In the genomic region with DNA sequence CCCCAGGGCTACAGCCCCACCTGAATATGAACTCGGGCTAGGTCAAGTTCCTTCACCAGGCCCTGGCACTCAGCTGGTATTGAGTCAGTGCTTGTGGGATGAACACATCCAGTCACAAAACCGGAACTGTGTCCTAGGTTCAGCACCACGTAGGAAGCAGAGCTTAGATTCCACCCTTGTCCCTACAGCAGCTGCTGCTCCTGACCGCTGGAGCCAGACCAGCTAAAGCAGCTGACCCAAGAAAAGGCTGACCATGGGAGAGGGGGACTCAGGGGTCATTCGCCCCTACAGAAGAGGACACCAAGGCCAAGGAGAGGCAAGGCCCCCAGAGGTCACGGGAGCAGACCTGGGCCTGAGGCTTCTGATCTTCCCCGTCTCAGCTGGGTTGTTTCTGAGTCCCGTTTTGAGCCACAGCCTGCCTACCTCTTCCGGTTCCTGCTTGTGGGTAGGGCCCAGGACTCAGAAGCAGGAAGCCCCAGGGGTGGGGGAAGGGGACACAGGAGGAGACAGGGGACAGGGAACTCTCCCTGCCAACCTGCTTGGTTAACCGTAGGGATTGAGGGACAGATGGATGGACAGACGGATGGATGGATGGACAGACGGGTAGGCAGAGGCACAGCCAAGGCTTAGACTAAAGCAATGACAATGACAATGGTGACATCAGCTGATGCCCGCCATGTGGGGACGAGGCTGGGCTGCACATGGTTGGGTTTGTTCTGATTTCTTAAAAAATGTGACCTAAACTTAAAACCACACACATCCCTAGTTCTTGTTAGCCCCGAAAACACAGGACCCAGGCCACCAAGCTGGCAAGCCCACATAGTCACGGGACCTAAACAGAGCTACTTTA, we compare ENCODE assay signal across 8 mouse cellular contexts. TPM values are rescaled to one million over a fixed set of nuclear protein-coding genes. Genes with fewer than 3 reads are reported as not detected.
DNase-seq lines count a peak whose midpoint lies in the region; ATAC-seq and TF ChIP-seq lines count a peak whose summit lies in the region.

No protein-coding gene starts in this region.

- 83% methylated on average over 16 of the region's 16 CpGs for WGBS in intestine, embryonic 16.5 days
- 82% methylated on average over 16 of the region's 16 CpGs for WGBS in intestine, embryonic 15.5 days
- WGBS in embryonic facial prominence, embryonic 15.5 days: 78% methylated on average over 16 of the region's 16 CpGs
- WGBS in liver, embryonic 11.5 days: 59% methylated on average over 16 of the region's 16 CpGs
- WGBS in olfactory bulb, adult 2 months: 80% methylated on average over 16 of the region's 16 CpGs

- peaks cover 28% of the 10 kb centered on the region for H3K4me1 ChIP-seq in intestine, embryonic 16.5 days (ENCODE audit: control insufficient read depth, insufficient read depth, low read length)
- H3K4me1 ChIP-seq in intestine, embryonic 15.5 days (replicated peaks): peaks cover 37% of the 10 kb centered on the region
- peaks cover 40% of the 10 kb centered on the region for H3K4me1 ChIP-seq in embryonic facial prominence, embryonic 15.5 days
- H3K4me1 ChIP-seq in liver, embryonic 11.5 days (replicated peaks; ENCODE audit: control insufficient read depth, insufficient read depth, low read length): peaks cover 29% of the 10 kb centered on the region
- peaks cover 42% of the 10 kb centered on the region for H3K4me1 ChIP-seq in olfactory bulb, adult 2 months (ENCODE audit: control insufficient read depth, insufficient read depth, low read length)

- no peak for TF ChIP-seq POLR2A in olfactory bulb, adult 2 months (IDR thresholded peaks at IDR 0.05; ENCODE audit: insufficient read depth, low read depth, low read length)

- no peak overlapping the region for H3K27ac ChIP-seq in intestine, embryonic 16.5 days (ENCODE audit: low read length)
- H3K27ac ChIP-seq in intestine, embryonic 15.5 days: no peak overlapping the region
- H3K27ac ChIP-seq in embryonic facial prominence, embryonic 15.5 days (replicated peaks): no peak overlapping the region
- H3K27ac ChIP-seq in liver, embryonic 11.5 days (ENCODE audit: low read depth, low read length): peak overlapping the region; percentile 25; the same call in 1 of the 2 replicates
- H3K27ac ChIP-seq in olfactory bulb, adult 2 months (ENCODE audit: insufficient read depth, low read depth, low read length): 0 out of 2 replicates have a peak overlapping the region, but pooled peaks have one; percentile 2

- no peak overlapping the region for H3K4me3 ChIP-seq in intestine, embryonic 16.5 days (ENCODE audit: low read length)
- H3K4me3 ChIP-seq in intestine, embryonic 15.5 days (replicated peaks): no peak overlapping the region
- H3K4me3 ChIP-seq in embryonic facial prominence, embryonic 15.5 days (replicated peaks): no peak overlapping the region
- 0 out of 2 replicates have a peak overlapping the region, but pooled peaks have one; percentile 1 for H3K4me3 ChIP-seq in liver, embryonic 11.5 days (ENCODE audit: low read depth, low read length)
- no peak overlapping the region; the same call in 1 of the 2 replicates for H3K4me3 ChIP-seq in olfactory bulb, adult 2 months (ENCODE audit: insufficient read depth, low read depth, low read length)

- no peak overlapping the region for H3K4me2 ChIP-seq in intestine, embryonic 16.5 days (ENCODE audit: low read depth, low read length)
- H3K4me2 ChIP-seq in intestine, embryonic 15.5 days (replicated peaks): no peak overlapping the region
- H3K4me2 ChIP-seq in embryonic facial prominence, embryonic 15.5 days (replicated peaks): 0 out of 2 replicates have a peak overlapping the region, but pooled peaks have one; percentile 2
- peak overlapping the region; percentile 31 for H3K4me2 ChIP-seq in liver, embryonic 11.5 days

- no peaks in the 10 kb centered on the region for H3K9me3 ChIP-seq in intestine, embryonic 16.5 days (ENCODE audit: control insufficient read depth, low read length)
- H3K9me3 ChIP-seq in intestine, embryonic 15.5 days: no peaks in the 10 kb centered on the region
- no peaks in the 10 kb centered on the region for H3K9me3 ChIP-seq in embryonic facial prominence, embryonic 15.5 days (replicated peaks)
- H3K9me3 ChIP-seq in liver, embryonic 11.5 days (ENCODE audit: control insufficient read depth, low read length): no peaks in the 10 kb centered on the region

- TF ChIP-seq CTCF in olfactory bulb, adult 2 months (IDR thresholded peaks at IDR 0.05; ENCODE audit: insufficient read depth, low read depth, low read length): no peak

- H3K36me3 ChIP-seq in intestine, embryonic 16.5 days (ENCODE audit: control insufficient read depth, insufficient read depth, low read length): peaks cover 2% of the 10 kb centered on the region; the same call in 1 of the 2 replicates
- H3K36me3 ChIP-seq in intestine, embryonic 15.5 days: 0 out of 2 replicates have a peak, but pooled peaks cover 3% of the 10 kb centered on the region
- H3K36me3 ChIP-seq in embryonic facial prominence, embryonic 15.5 days: peaks cover 24% of the 10 kb centered on the region; the same call in 1 of the 2 replicates
- H3K36me3 ChIP-seq in liver, embryonic 11.5 days (ENCODE audit: control insufficient read depth, insufficient read depth, low read length): peaks cover 11% of the 10 kb centered on the region; the same call in 1 of the 2 replicates

- no peak for ATAC-seq in intestine, embryonic 16.5 days
- ATAC-seq in intestine, embryonic 15.5 days: no peak
- ATAC-seq in embryonic facial prominence, embryonic 15.5 days (ENCODE audit: insufficient number of reproducible peaks, low FRiP score, low TSS enrichment, low read depth): no peak
- no peak for ATAC-seq in liver, embryonic 11.5 days (replicated peaks; ENCODE audit: low FRiP score)
- no peak for ATAC-seq in frontal cortex, adult (ENCODE audit: low TSS enrichment)

- no peak for DNase-seq in liver, embryonic 11.5 days (ENCODE audit: low spot score)
- no peak for DNase-seq in urinary bladder, postnatal 36 days (ENCODE audit: low spot score in 2 of 2)
- DNase-seq in embryo, embryonic 10.5 days (ENCODE audit: low spot score): no peak

- peak overlapping the region; percentile 27; the same call in 1 of the 2 replicates for H3K9ac ChIP-seq in intestine, embryonic 16.5 days (ENCODE audit: low read depth, low read length)
- H3K9ac ChIP-seq in intestine, embryonic 15.5 days: no peak overlapping the region
- H3K9ac ChIP-seq in embryonic facial prominence, embryonic 15.5 days: no peak overlapping the region
- H3K9ac ChIP-seq in liver, embryonic 11.5 days (ENCODE audit: low read depth, low read length): peak overlapping the region; percentile 3; the same call in 1 of the 2 replicates

- H3K27me3 ChIP-seq in intestine, embryonic 16.5 days (replicated peaks; ENCODE audit: control insufficient read depth, insufficient read depth, low read length): no peaks in the 10 kb centered on the region; the same call in 1 of the 2 replicates
- no peaks in the 10 kb centered on the region for H3K27me3 ChIP-seq in intestine, embryonic 15.5 days (replicated peaks)
- no peaks in the 10 kb centered on the region for H3K27me3 ChIP-seq in embryonic facial prominence, embryonic 15.5 days
- peaks cover 7% of the 10 kb centered on the region; the same call in 1 of the 2 replicates for H3K27me3 ChIP-seq in liver, embryonic 11.5 days (replicated peaks; ENCODE audit: control insufficient read depth, insufficient read depth, low read length)

RNA-seq across cellular contexts. Expression of gene Gm20431, which starts 4.4 kb away (rescaled TPM):
- polyA plus RNA-seq in intestine, embryonic 16.5 days (2015; fragmentation: Nextera tagmentation; extraction: Ambion mirVana): 2.0 and 3.2 TPM in 2 replicates
- 0.40 and 7.2 TPM in 2 replicates for polyA plus RNA-seq in intestine, embryonic 15.5 days (2015; fragmentation: Nextera tagmentation; extraction: Ambion mirVana)
- 6.1 and 10.0 TPM in 2 replicates for polyA plus RNA-seq in embryonic facial prominence, embryonic 15.5 days (2015; fragmentation: Nextera tagmentation; extraction: Ambion mirVana)
- polyA plus RNA-seq in liver, embryonic 11.5 days (2014; fragmentation: Nextera tagmentation; extraction: Ambion mirVana): 3.8 and 4.9 TPM in 2 replicates
- polyA plus RNA-seq in olfactory bulb, adult 2 months (2012; ENCODE audit: insufficient read depth, insufficient read length, low replicate concordance, missing spikeins): not detected in 2 replicates

RNA-seq across cellular contexts. Expression of gene Ube2v1, which starts 25.0 kb away (rescaled TPM):
- polyA plus RNA-seq in intestine, embryonic 16.5 days (2015; fragmentation: Nextera tagmentation; extraction: Ambion mirVana): 273 and 293 TPM in 2 replicates
- 268 and 270 TPM in 2 replicates for polyA plus RNA-seq in intestine, embryonic 15.5 days (2015; fragmentation: Nextera tagmentation; extraction: Ambion mirVana)
- polyA plus RNA-seq in embryonic facial prominence, embryonic 15.5 days (2015; fragmentation: Nextera tagmentation; extraction: Ambion mirVana): 292 and 294 TPM in 2 replicates
- polyA plus RNA-seq in liver, embryonic 11.5 days (2014; fragmentation: Nextera tagmentation; extraction: Ambion mirVana): 304 and 308 TPM in 2 replicates
- not detected in 2 replicates for polyA plus RNA-seq in olfactory bulb, adult 2 months (2012; ENCODE audit: insufficient read depth, insufficient read length, low replicate concordance, missing spikeins)

RNA-seq across cellular contexts. Expression of gene Cebpb, which starts 31.9 kb away (rescaled TPM):
- 0.65 and 0.93 TPM in 2 replicates for polyA plus RNA-seq in intestine, embryonic 16.5 days (2015; fragmentation: Nextera tagmentation; extraction: Ambion mirVana)
- polyA plus RNA-seq in intestine, embryonic 15.5 days (2015; fragmentation: Nextera tagmentation; extraction: Ambion mirVana): 22.5 and 24.3 TPM in 2 replicates
- 41.9 and 42.0 TPM in 2 replicates for polyA plus RNA-seq in embryonic facial prominence, embryonic 15.5 days (2015; fragmentation: Nextera tagmentation; extraction: Ambion mirVana)
- 13.9 and 14.4 TPM in 2 replicates for polyA plus RNA-seq in liver, embryonic 11.5 days (2014; fragmentation: Nextera tagmentation; extraction: Ambion mirVana)
- not detected in 2 replicates for polyA plus RNA-seq in olfactory bulb, adult 2 months (2012; ENCODE audit: insufficient read depth, insufficient read length, low replicate concordance, missing spikeins)

RNA-seq across cellular contexts. Expression of gene Tmem189, which starts 32.8 kb away (rescaled TPM):
- 28.6 and 33.7 TPM in 2 replicates for polyA plus RNA-seq in intestine, embryonic 16.5 days (2015; fragmentation: Nextera tagmentation; extraction: Ambion mirVana)
- polyA plus RNA-seq in intestine, embryonic 15.5 days (2015; fragmentation: Nextera tagmentation; extraction: Ambion mirVana): 35.1 and 38.6 TPM in 2 replicates
- polyA plus RNA-seq in embryonic facial prominence, embryonic 15.5 days (2015; fragmentation: Nextera tagmentation; extraction: Ambion mirVana): 43.7 and 44.3 TPM in 2 replicates
- 30.5 and 32.6 TPM in 2 replicates for polyA plus RNA-seq in liver, embryonic 11.5 days (2014; fragmentation: Nextera tagmentation; extraction: Ambion mirVana)
- polyA plus RNA-seq in olfactory bulb, adult 2 months (2012; ENCODE audit: insufficient read depth, insufficient read length, low replicate concordance, missing spikeins): 167 TPM in 1 of 2 replicates, not detected in the other

Comparison
In these comparisons a context has a peak if more than half of its experiments do, and no peak if none do; other contexts are left out.
1. H3K9ac ChIP-seq: peak in intestine, embryonic 16.5 days (single experiment) and liver, embryonic 11.5 days (single experiment); none in intestine, embryonic 15.5 days (single experiment) and embryonic facial prominence, embryonic 15.5 days (single experiment).
2. H3K27ac ChIP-seq: peak in liver, embryonic 11.5 days (single experiment) and olfactory bulb, adult 2 months (single experiment); none in intestine, embryonic 16.5 days (single experiment), intestine, embryonic 15.5 days (single experiment) and embryonic facial prominence, embryonic 15.5 days (single experiment).
3. H3K4me2 ChIP-seq: peak in embryonic facial prominence, embryonic 15.5 days (single experiment) and liver, embryonic 11.5 days (single experiment); none in intestine, embryonic 16.5 days (single experiment) and intestine, embryonic 15.5 days (single experiment).